Mouse (Mus musculus): ENCODE data around the gene Rgl1. TPM values are rescaled to one million over a fixed set of nuclear protein-coding genes. Genes with fewer than 3 reads are reported as not detected.

Gene Rgl1
- polyA plus RNA-seq, 1 experiment: 1.1 TPM

DNA sequence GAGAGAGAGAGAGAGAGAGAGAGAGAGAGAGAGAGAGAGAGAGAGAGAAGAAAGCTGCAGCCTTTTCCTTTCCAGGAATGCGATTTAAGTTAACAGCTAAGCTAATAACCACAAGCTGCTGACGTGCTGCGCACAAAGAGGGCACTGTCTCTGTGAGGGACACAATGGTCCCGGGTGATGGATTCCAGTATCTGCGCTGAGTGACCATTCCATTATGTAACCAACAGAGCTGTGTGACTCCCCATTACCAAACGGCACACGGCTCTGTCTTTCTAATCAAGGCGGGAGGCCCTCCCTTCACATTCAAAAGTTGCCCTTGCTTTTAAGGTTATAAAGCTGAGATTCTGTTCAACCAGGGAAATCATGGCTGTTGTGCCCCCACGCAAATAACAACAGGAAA lies 162.5 kb downstream of the Rgl1 start:
- peaks cover 4% of the 10 kb centered on the region for H3K36me3 ChIP-seq (replicated peaks; ENCODE audit: low read length)
- peaks cover 42% of the 10 kb centered on the region for H3K27me3 ChIP-seq (replicated peaks)
- H3K9me3 ChIP-seq: peaks cover 5% of the 10 kb centered on the region; the same call in 1 of the 2 replicates
- peaks cover 35% of the 10 kb centered on the region for H3K4me1 ChIP-seq
- no peak overlapping the region for H3K4me3 ChIP-seq (replicated peaks)
- TF ChIP-seq GATA1 (IDR thresholded peaks at IDR 0.05; ENCODE audit: borderline replicate concordance, low read length) (no peak), FLI1 (IDR thresholded peaks at IDR 0.05; ENCODE audit: low read length) (no peak)

DNA sequence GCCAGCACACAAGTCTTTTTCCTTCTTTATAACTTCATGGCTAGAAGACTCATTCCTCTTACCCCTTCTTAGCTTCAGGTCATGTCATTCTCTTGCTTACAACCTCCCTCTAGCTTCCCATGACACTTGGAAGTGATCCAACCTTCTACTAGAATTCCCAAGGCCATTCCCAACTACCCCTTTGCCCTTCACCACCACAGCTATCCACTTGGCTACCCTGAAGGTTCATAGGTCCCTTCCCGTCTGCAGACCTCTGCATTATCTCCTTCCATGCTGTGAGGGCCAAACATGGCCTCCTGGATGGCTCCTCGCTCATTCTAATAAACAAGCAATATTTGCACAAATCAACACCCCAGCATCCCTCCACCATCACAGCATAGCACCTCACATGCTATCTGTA lies 165.7 kb downstream of the Rgl1 start:
- no peak overlapping the region for H3K4me3 ChIP-seq (replicated peaks)
- TF ChIP-seq GATA1 (IDR thresholded peaks at IDR 0.05; ENCODE audit: borderline replicate concordance, low read length) (no peak), FLI1 (IDR thresholded peaks at IDR 0.05; ENCODE audit: low read length) (no peak)
- peaks cover 33% of the 10 kb centered on the region for H3K27me3 ChIP-seq (replicated peaks)
- H3K4me1 ChIP-seq: peaks cover 33% of the 10 kb centered on the region
- peaks cover 4% of the 10 kb centered on the region for H3K36me3 ChIP-seq (replicated peaks; ENCODE audit: low read length)
- peaks cover 5% of the 10 kb centered on the region; the same call in 1 of the 2 replicates for H3K9me3 ChIP-seq

DNA sequence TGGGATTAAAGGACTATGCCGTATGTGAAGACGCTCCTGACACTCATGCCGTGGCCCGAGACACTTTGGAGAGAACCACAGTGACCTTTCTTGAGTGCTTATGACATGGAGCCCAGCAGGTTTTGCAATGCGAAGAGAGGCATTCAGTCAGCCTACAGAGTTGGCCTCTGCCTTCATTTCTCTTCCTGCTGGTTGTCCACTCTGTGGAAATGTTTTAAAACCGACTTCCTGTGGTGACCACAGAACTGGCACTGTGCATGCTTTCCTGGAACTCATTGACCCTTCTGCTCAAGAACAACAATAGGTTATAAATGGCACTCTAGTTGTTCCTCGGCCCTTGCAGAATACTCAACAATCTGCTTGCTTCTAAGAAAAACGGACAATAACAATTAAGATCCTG lies 166.8 kb downstream of the Rgl1 start:
- peaks cover 4% of the 10 kb centered on the region for H3K36me3 ChIP-seq (replicated peaks; ENCODE audit: low read length)

DNA sequence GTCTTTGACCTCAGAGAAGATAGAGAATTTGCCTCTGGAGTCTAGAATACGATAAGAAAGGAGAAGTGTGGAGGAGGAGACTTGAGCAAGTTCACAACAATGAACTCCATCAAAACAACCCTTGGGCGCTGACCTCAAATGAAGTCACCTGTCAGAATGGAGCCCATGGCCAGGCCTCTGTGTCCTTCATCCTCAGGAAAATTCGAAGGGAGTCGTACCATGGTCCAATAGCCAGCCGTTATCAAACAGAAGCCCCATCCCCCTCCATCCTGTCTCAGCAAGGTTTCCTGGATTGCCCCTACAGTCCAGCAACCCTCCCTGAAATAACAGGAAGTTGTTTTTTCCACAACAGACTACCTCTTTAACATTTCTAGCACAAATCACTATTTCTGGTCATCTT lies 171.5 kb downstream of the Rgl1 start:
- Histone ChIP-seq H3K36me3 (replicated peaks; ENCODE audit: low read length) (no peaks in the 10 kb centered on the region), H3K27me3 (replicated peaks) (peaks cover 19% of the 10 kb centered on the region), H3K4me1 (peaks cover 60% of the 10 kb centered on the region), H3K9me3 (no peaks in the 10 kb centered on the region), H3K4me3 (replicated peaks) (no peak overlapping the region)
- TF ChIP-seq FLI1 (IDR thresholded peaks at IDR 0.05; ENCODE audit: low read length) (no peak), GATA1 (IDR thresholded peaks at IDR 0.05; ENCODE audit: borderline replicate concordance, low read length) (no peak)

More for the DNA sequence above, 166.8 kb downstream of the Rgl1 start:
- no peak for TF ChIP-seq GATA1 (IDR thresholded peaks at IDR 0.05; ENCODE audit: borderline replicate concordance, low read length)
- TF ChIP-seq FLI1 (IDR thresholded peaks at IDR 0.05; ENCODE audit: low read length): no peak
- H3K27me3 ChIP-seq (replicated peaks): peaks cover 30% of the 10 kb centered on the region
- peaks cover 45% of the 10 kb centered on the region for H3K4me1 ChIP-seq
- peak overlapping the region; percentile 16 for H3K4me3 ChIP-seq (replicated peaks)
- H3K9me3 ChIP-seq: peaks cover 5% of the 10 kb centered on the region; the same call in 1 of the 2 replicates

DNA sequence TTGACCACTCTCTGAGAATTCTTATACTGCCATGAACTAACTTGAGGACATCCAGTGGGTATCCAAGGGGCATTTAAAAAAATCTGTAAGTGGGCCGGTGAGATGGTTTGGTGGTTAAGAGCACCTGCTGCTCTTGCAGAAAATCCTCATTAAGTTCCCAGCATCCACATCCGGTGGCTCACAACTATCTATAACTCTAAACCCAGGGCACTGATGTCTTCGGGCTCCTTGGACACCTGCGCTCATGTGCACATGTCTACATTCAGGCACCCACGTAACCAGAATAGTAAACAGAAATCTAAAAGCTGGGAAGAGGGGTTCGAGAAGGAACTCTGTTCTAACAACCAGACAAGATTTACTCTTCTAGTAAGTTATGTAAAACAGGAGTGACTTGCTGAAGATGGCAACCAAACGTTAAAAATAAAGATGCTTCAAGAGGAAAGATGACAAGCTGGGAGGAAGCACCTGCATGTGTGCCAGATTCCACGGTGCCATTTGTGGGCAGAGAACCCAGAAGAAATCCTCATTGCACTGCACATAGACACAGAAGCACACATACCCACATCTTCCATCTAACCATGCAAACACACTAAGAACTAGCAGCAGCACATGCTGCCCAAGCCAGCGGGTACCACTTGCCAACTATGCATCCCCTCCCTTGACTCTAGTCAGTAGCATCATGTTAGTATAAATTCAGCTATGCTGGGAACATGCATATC lies 172.2 kb downstream of the Rgl1 start:
- peaks cover 53% of the 10 kb centered on the region for H3K4me1 ChIP-seq
- no peak overlapping the region for H3K4me3 ChIP-seq (replicated peaks)
- no peaks in the 10 kb centered on the region for H3K9me3 ChIP-seq
- TF ChIP-seq FLI1 (IDR thresholded peaks at IDR 0.05; ENCODE audit: low read length): no peak
- no peak for TF ChIP-seq GATA1 (IDR thresholded peaks at IDR 0.05; ENCODE audit: borderline replicate concordance, low read length)
- peaks cover 25% of the 10 kb centered on the region for H3K27me3 ChIP-seq (replicated peaks)
- no peaks in the 10 kb centered on the region for H3K36me3 ChIP-seq (replicated peaks; ENCODE audit: low read length)

DNA sequence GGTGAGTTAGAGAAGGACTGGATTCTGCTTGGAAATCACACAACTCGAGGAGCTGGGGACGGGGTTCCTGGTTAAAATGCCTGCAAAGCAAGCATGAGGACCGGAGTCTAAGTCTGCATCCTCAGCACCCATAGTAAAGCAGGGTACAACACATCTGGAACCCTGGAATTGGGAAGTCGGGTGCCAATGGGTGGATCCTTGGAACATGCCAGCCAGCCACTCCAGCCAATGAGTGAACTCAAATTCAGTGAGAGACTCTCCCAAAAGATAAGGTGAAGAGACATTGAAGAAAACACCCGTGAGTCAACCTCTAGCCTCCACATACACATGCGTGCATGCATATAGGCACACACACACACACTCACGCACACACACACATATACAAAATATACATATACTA lies 172.8 kb downstream of the Rgl1 start:
- TF ChIP-seq FLI1 (IDR thresholded peaks at IDR 0.05; ENCODE audit: low read length): no peak
- TF ChIP-seq GATA1 (IDR thresholded peaks at IDR 0.05; ENCODE audit: borderline replicate concordance, low read length): no peak
- Histone ChIP-seq H3K9me3 (no peaks in the 10 kb centered on the region), H3K36me3 (replicated peaks; ENCODE audit: low read length) (no peaks in the 10 kb centered on the region), H3K27me3 (replicated peaks) (peaks cover 27% of the 10 kb centered on the region), H3K4me1 (peaks cover 47% of the 10 kb centered on the region), H3K4me3 (replicated peaks) (no peak overlapping the region)

DNA sequence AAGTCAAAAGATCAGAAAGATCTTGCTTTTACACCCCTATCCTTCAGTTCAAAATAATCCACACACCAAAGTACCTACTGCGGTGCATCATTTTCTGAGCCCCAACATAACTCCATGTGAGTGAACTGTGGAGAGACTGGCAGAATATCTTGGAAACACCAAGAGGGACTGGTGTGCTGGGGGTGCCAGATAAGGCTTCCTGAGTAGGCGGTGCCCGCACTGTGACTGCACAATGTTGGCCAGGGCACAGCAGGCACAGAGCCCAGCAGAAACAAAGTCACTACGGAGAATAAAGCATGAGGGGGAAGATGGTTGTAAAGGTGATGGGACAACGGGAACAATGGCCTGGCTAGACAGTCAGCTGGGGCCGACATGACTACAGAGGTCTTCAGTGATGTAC lies 173.5 kb downstream of the Rgl1 start:
- peak; percentile 37; the same call in 1 of the 3 replicates for TF ChIP-seq GATA1 (IDR thresholded peaks at IDR 0.05; ENCODE audit: borderline replicate concordance, low read length)
- TF ChIP-seq FLI1 (IDR thresholded peaks at IDR 0.05; ENCODE audit: low read length): no peak
- Histone ChIP-seq H3K4me1 (peaks cover 45% of the 10 kb centered on the region), H3K9me3 (no peaks in the 10 kb centered on the region), H3K27me3 (replicated peaks) (peaks cover 34% of the 10 kb centered on the region), H3K4me3 (replicated peaks) (peak overlapping the region; percentile 82), H3K36me3 (replicated peaks; ENCODE audit: low read length) (no peaks in the 10 kb centered on the region)

DNA sequence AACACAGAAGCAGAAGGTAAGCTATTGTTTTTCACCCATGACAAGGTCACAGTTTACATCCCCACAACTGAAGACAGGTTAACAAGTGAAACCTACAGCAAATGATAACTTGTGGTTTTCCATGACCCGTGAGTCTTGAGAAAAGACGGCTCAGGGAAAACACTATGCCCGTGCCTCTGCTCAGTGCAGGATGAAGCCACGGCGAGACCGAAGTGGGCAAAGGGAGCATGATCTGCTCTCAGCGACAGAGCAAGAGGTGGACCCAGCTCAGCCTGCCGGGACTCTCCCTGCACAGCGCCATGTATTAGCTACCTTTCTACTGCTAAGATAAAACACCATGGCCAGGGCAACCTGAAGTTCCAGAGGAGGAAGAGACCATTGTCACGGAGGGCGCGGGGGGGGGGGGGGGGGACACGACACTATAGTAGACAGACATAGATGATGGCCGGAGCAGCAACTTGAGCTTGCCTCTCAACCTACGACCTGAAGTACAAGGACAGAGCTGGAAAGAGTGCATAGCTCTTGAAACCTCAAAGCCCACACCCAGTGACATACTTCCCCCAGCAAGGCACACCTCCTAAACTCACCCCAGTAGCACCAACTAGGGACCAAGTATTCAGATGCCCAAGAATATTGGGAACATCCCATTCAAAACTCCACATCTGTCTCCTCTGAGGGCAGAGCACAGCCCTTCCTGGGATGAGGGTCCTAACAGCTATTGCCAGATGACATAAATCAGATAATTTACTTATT lies 174.2 kb downstream of the Rgl1 start:
- no peaks in the 10 kb centered on the region for H3K36me3 ChIP-seq (replicated peaks; ENCODE audit: low read length)
- no peaks in the 10 kb centered on the region for H3K9me3 ChIP-seq
- peaks cover 45% of the 10 kb centered on the region for H3K4me1 ChIP-seq
- TF ChIP-seq FLI1 (IDR thresholded peaks at IDR 0.05; ENCODE audit: low read length) (no peak), GATA1 (IDR thresholded peaks at IDR 0.05; ENCODE audit: borderline replicate concordance, low read length) (no peak)
- peak overlapping the region; percentile 40 for H3K4me3 ChIP-seq (replicated peaks)
- peaks cover 38% of the 10 kb centered on the region for H3K27me3 ChIP-seq (replicated peaks)

DNA sequence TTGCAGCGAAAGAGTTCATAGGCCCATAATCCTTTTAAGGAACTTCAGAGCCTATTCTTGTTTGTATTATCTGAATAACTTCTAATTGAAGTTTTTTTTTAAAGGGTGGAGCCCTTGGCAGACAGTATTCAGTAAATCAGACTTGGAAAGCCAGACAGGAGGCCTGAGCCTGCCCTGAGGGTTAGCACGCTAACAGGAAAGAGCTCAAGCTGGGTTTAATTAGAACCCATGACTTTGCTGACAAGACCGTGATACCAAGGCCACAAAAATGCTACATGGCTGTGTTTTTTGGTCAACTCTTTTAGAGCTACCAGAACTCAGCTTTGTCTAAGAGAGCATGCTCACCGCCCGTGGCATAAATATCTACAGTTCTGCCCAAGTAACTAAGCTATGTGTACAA lies 175.8 kb downstream of the Rgl1 start:
- Histone ChIP-seq H3K4me3 (replicated peaks) (no peak overlapping the region), H3K27me3 (replicated peaks) (peaks cover 50% of the 10 kb centered on the region), H3K36me3 (replicated peaks; ENCODE audit: low read length) (no peaks in the 10 kb centered on the region), H3K4me1 (peaks cover 46% of the 10 kb centered on the region), H3K9me3 (no peaks in the 10 kb centered on the region)
- TF ChIP-seq FLI1 (IDR thresholded peaks at IDR 0.05; ENCODE audit: low read length) (no peak), GATA1 (IDR thresholded peaks at IDR 0.05; ENCODE audit: borderline replicate concordance, low read length) (no peak)

Data from megakaryocyte, embryonic 14.5 days (primary cell).